Mouse (Mus musculus) MEL (cell line): ENCODE data around the gene Ncaph2. TPM values are rescaled to one million over a fixed set of nuclear protein-coding genes. Genes with fewer than 3 reads are reported as not detected.

ENCODE experiments used
- DNase-seq: peaks from one replicate; pipeline ENCODE4 v3.0.0; 2011; ENCODE audit warnings: low read depth, low spot score
- H3K27ac ChIP-seq: 2 replicates; pipeline ENCODE4 v1.5.1; 2012; ENCODE audit warnings: low read depth, mild to moderate bottlenecking, control low read depth, low read length, moderate library complexity; ENCODE audit not compliant: control insufficient read depth
- H3K27me3 ChIP-seq, 2 experiments: fragments of 150-350 bp in 1 of 2; sonication (generic) in 1 of 2; 2 replicates each; pipeline ENCODE4 v1.6.1; 2012; ENCODE audit warnings: low read length in 2 of 2, mild to moderate bottlenecking in 2 of 2, improper control_type of control experiment in 1 of 2, moderate library complexity in 1 of 2; ENCODE audit not compliant: insufficient read depth in 2 of 2, control insufficient read depth in 1 of 2
- H3K36me3 ChIP-seq, 2 experiments: 2 replicates each; pipeline ENCODE4 v1.6.1; 2012 to 2014; ENCODE audit warnings: low read length in 2 of 2, improper control_type of control experiment in 1 of 2, inconsistent platforms in 1 of 2, mild to moderate bottlenecking in 1 of 2; ENCODE audit not compliant: insufficient read depth in 2 of 2, control insufficient read depth in 1 of 2
- H3K4me1 ChIP-seq, 2 experiments: fragments of 150-350 bp in 1 of 2; sonication (generic) in 1 of 2; 2 replicates each; pipeline ENCODE4 v1.6.1; 2012; ENCODE audit warnings: low read length in 2 of 2, improper control_type of control experiment in 1 of 2, mild to moderate bottlenecking in 1 of 2; ENCODE audit not compliant: insufficient read depth in 2 of 2, control insufficient read depth in 1 of 2
- H3K4me3 ChIP-seq, 2 experiments: fragments of 150-350 bp in 1 of 2; sonication (generic) in 1 of 2; 2 replicates each; pipeline ENCODE4 v1.5.1; 2012; ENCODE audit warnings: low read depth in 2 of 2, low read length in 2 of 2, mild to moderate bottlenecking in 2 of 2, moderate library complexity in 2 of 2, control low read depth in 1 of 2, improper control_type of control experiment in 1 of 2; ENCODE audit not compliant: control insufficient read depth in 1 of 2, insufficient read depth in 1 of 2
- H3K79me2 ChIP-seq: 2 replicates; pipeline ENCODE4 v1.6.1; 2012; ENCODE audit warnings: mild to moderate bottlenecking, low read length, moderate library complexity; ENCODE audit not compliant: control insufficient read depth, poor library complexity, insufficient read depth
- H3K9ac ChIP-seq: 2 replicates; pipeline ENCODE4 v1.6.1; 2012; ENCODE audit warnings: low read depth, mild to moderate bottlenecking, control low read depth, low read length, moderate library complexity; ENCODE audit not compliant: control insufficient read depth, poor library complexity, severe bottlenecking
- H3K9me3 ChIP-seq: fragments of 150-350 bp; sonication (generic); replicated peaks from 2 replicates; pipeline ENCODE4 v1.6.1; 2012; ENCODE audit warnings: mild to moderate bottlenecking, low read length, improper control_type of control experiment, moderate library complexity; ENCODE audit not compliant: insufficient read depth
- BHLHE40 ChIP-seq: IDR thresholded peaks from 2 replicates; pipeline ENCODE4 v1.6.1; 2012; ENCODE audit warnings: low read depth, mild to moderate bottlenecking, inconsistent platforms, low read length, improper control_type of control experiment, borderline replicate concordance
- CHD1 ChIP-seq: IDR thresholded peaks from 2 replicates; pipeline ENCODE4 v1.6.1; 2012; ENCODE audit warnings: low read depth, mild to moderate bottlenecking, inconsistent platforms, low read length, improper control_type of control experiment
- CTCF ChIP-seq, 3 experiments: IDR thresholded peaks in 2 of 3; conservative IDR thresholded peaks in 1 of 3; 2 replicates each; pipeline ENCODE4 v1.5.1; 2011 to 2012; ENCODE audit warnings: low read length in 3 of 3, low read depth in 2 of 3, mild to moderate bottlenecking in 2 of 3, improper control_type of control experiment in 1 of 3, inconsistent platforms in 1 of 3, mixed read lengths in 1 of 3, moderate library complexity in 1 of 3; ENCODE audit not compliant: control insufficient read depth in 1 of 3, insufficient read depth in 1 of 3, poor library complexity in 1 of 3, severe bottlenecking in 1 of 3
- ELF1 ChIP-seq: IDR thresholded peaks from 2 replicates; pipeline ENCODE4 v1.6.1; 2014; ENCODE audit warnings: low read depth, mild to moderate bottlenecking, inconsistent platforms, low read length, improper control_type of control experiment, moderate library complexity
- EP300 ChIP-seq, 2 experiments: IDR thresholded peaks; 2 replicates each; pipeline ENCODE4 v1.6.1; 2011; ENCODE audit warnings: improper control_type of control experiment in 2 of 2, low read length in 2 of 2, low read depth in 1 of 2, mild to moderate bottlenecking in 1 of 2
- ETS1 ChIP-seq: IDR thresholded peaks from 2 replicates; pipeline ENCODE4 v1.6.1; 2012; ENCODE audit warnings: low read depth, mild to moderate bottlenecking, inconsistent platforms, low read length, improper control_type of control experiment, moderate library complexity
- GABPA ChIP-seq: IDR thresholded peaks from 2 replicates; pipeline ENCODE4 v1.6.1; 2012; ENCODE audit warnings: low read depth, mild to moderate bottlenecking, inconsistent platforms, low read length, improper control_type of control experiment, moderate library complexity
- HCFC1 ChIP-seq: IDR thresholded peaks from 2 replicates; pipeline ENCODE4 v1.6.1; 2012; ENCODE audit warnings: low read depth, mild to moderate bottlenecking, inconsistent platforms, low read length, improper control_type of control experiment, moderate library complexity
- JUND ChIP-seq: IDR thresholded peaks from 2 replicates; pipeline ENCODE4 v1.6.1; 2011; ENCODE audit warnings: low read depth, mild to moderate bottlenecking, improper control_type of control experiment, low read length
- MAFK ChIP-seq: IDR thresholded peaks from 2 replicates; pipeline ENCODE4 v1.6.1; 2011; ENCODE audit warnings: low read depth, mild to moderate bottlenecking, low read length, improper control_type of control experiment, borderline replicate concordance
- MAX ChIP-seq: IDR thresholded peaks from 2 replicates; pipeline ENCODE4 v1.6.1; 2011; ENCODE audit warnings: low read length, improper control_type of control experiment
- MEF2A ChIP-seq: IDR thresholded peaks from 2 replicates; pipeline ENCODE4 v1.6.1; 2014; ENCODE audit warnings: low read depth, mild to moderate bottlenecking, inconsistent platforms, low read length, improper control_type of control experiment; ENCODE audit not compliant: poor library complexity, insufficient replicate concordance, severe bottlenecking; ENCODE audit errors: extremely low read depth
- MXI1 ChIP-seq: IDR thresholded peaks from 2 replicates; pipeline ENCODE4 v1.6.1; 2011; ENCODE audit warnings: mild to moderate bottlenecking, low read depth, low read length, improper control_type of control experiment
- MYB ChIP-seq: IDR thresholded peaks from 2 replicates; pipeline ENCODE4 v1.6.1; 2011; ENCODE audit warnings: mild to moderate bottlenecking, low read depth, low read length, improper control_type of control experiment
- MYC ChIP-seq: IDR thresholded peaks from 2 replicates; pipeline ENCODE4 v1.6.1; 2011; ENCODE audit warnings: low read depth, mild to moderate bottlenecking, low read length, improper control_type of control experiment, moderate library complexity
- NELFE ChIP-seq: IDR thresholded peaks from 2 replicates; pipeline ENCODE4 v1.6.1; 2011; ENCODE audit warnings: low read depth, low read length, improper control_type of control experiment
- NRF1 ChIP-seq: IDR thresholded peaks from 2 replicates; pipeline ENCODE4 v1.6.1; 2014; ENCODE audit warnings: low read depth, mild to moderate bottlenecking, inconsistent platforms, low read length, improper control_type of control experiment, moderate library complexity; ENCODE audit not compliant: poor library complexity, insufficient read depth, severe bottlenecking
- POLR2A ChIP-seq, 2 experiments: IDR thresholded peaks; 2 replicates each; pipeline ENCODE4 v1.6.1; 2011 to 2012; ENCODE audit warnings: low read length in 2 of 2, mild to moderate bottlenecking in 2 of 2, control low read depth in 1 of 2, improper control_type of control experiment in 1 of 2, low read depth in 1 of 2, moderate library complexity in 1 of 2; ENCODE audit not compliant: control insufficient read depth in 1 of 2, insufficient read depth in 1 of 2, poor library complexity in 1 of 2
- POLR2AphosphoS2 ChIP-seq: IDR thresholded peaks from 2 replicates; pipeline ENCODE4 v1.6.1; 2011; ENCODE audit warnings: low read length, improper control_type of control experiment
- POLR2AphosphoS5 ChIP-seq: IDR thresholded peaks from 2 replicates; pipeline ENCODE4 v1.6.1; 2012; ENCODE audit warnings: low read depth, borderline replicate concordance, mild to moderate bottlenecking, inconsistent platforms, low read length, moderate library complexity, mixed read lengths
- SIN3A ChIP-seq: IDR thresholded peaks from 2 replicates; pipeline ENCODE4 v1.6.1; 2012; ENCODE audit warnings: low read length, improper control_type of control experiment, inconsistent platforms
- SMC3 ChIP-seq: IDR thresholded peaks from 2 replicates; pipeline ENCODE4 v1.6.1; 2011; ENCODE audit warnings: low read depth, low read length, improper control_type of control experiment
- TAL1 ChIP-seq: IDR thresholded peaks from 2 replicates; pipeline ENCODE4 v1.6.1; 2012; ENCODE audit warnings: mild to moderate bottlenecking, inconsistent platforms, low read length, moderate library complexity, mixed read lengths
- TBP ChIP-seq: IDR thresholded peaks from 2 replicates; pipeline ENCODE4 v1.8.0; 2011; ENCODE audit warnings: low read depth, low read length, improper control_type of control experiment
- TCF12 ChIP-seq: IDR thresholded peaks from 2 replicates; pipeline ENCODE4 v1.6.1; 2014; ENCODE audit warnings: low read depth, mild to moderate bottlenecking, inconsistent platforms, low read length, improper control_type of control experiment, moderate library complexity
- USF1 ChIP-seq: IDR thresholded peaks from 2 replicates; pipeline ENCODE4 v1.6.1; 2014; ENCODE audit warnings: low read depth, mild to moderate bottlenecking, inconsistent platforms, low read length, improper control_type of control experiment, moderate library complexity
- USF2 ChIP-seq, 2 experiments: IDR thresholded peaks; 2 replicates each; pipeline ENCODE4 v1.6.1; 2011 to 2012; ENCODE audit warnings: improper control_type of control experiment in 2 of 2, low read length in 2 of 2, borderline replicate concordance in 1 of 2, inconsistent platforms in 1 of 2, low read depth in 1 of 2, mild to moderate bottlenecking in 1 of 2; ENCODE audit not compliant: insufficient read depth in 1 of 2
- ZC3H11A ChIP-seq: IDR thresholded peaks from 2 replicates; pipeline ENCODE4 v1.6.1; 2012; ENCODE audit warnings: low read depth, mild to moderate bottlenecking, inconsistent platforms, low read length, improper control_type of control experiment
- ZKSCAN1 ChIP-seq: IDR thresholded peaks from 2 replicates; pipeline ENCODE4 v1.6.1; 2012; ENCODE audit warnings: low read depth, mild to moderate bottlenecking, inconsistent platforms, low read length, improper control_type of control experiment, moderate library complexity
- ZMIZ1 ChIP-seq: IDR thresholded peaks from 2 replicates; pipeline ENCODE4 v1.6.1; 2012; ENCODE audit warnings: low read depth, mild to moderate bottlenecking, inconsistent platforms, low read length, improper control_type of control experiment, moderate library complexity
- polyA plus RNA-seq, 2 experiments: library from polyadenylated mRNA; stranded (reverse) in 1 of 2; unstranded in 1 of 2; fragments of >175 nt in 1 of 2; fragments of >200 nt in 1 of 2; gene quantifications; 2 replicates each; pipeline versions ENCODE4 v1.2.1 to v1.2.4; 2012; ENCODE audit warnings: low replicate concordance in 2 of 2, low read depth in 1 of 2; ENCODE audit not compliant: insufficient read length in 2 of 2, insufficient read depth in 1 of 2, missing spikeins in 1 of 2
- total RNA-seq: library from RNA; depleted of rRNA; stranded (reverse); fragments of 300-350 nt; gene quantifications from 2 replicates; pipeline ENCODE4 v1.2.3, GENCODE M21; 2012

Ncaph2 gene
- total and polyA plus RNA-seq, 3 experiments: 137 to 165 (median 160) TPM

DNA sequence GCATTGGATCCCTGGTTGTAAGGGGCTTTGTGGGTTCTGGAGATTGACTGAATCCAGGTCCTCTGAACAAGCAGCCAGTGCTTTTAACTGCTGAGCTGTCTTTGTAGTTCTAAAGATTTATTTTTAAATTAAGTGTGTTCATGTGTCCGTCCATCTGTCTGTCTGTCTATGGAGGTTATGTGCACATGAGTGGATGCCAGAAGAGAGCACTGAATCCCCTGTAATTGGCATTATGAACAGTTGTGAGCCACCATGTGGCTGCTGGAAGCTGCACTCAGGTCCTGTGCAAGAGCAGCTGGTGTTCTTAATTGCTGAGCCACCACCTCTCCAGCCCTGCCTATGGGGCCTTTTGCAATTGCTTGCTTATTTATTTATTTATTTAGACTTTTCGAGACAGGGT is 42.6 kb downstream of the Ncaph2 start:
- H3K79me2 ChIP-seq: no peaks in the 10 kb centered on the region
- peaks cover 0 to 5% of the 10 kb centered on the region in 2 experiments; a peak in 1 of 4 replicates for H3K27me3 ChIP-seq
- DNase-seq: no peak
- no peaks in the 10 kb centered on the region for H3K9me3 ChIP-seq
- H3K9ac ChIP-seq: no peak overlapping the region
- H3K36me3 ChIP-seq: peaks cover 0 to 6% of the 10 kb centered on the region in 2 experiments; a peak in 2 of 4 replicates
- no peak overlapping the region for H3K4me3 ChIP-seq
- H3K4me1 ChIP-seq: peaks cover 6 to 14% of the 10 kb centered on the region in 2 experiments
- no peak overlapping the region for H3K27ac ChIP-seq
- TF ChIP-seq ETS1 (no peak), JUND (no peak), USF2 (IDR thresholded peaks at IDR 0.05; ENCODE audit: borderline replicate concordance in 1 of 2, insufficient read depth in 1 of 2, low read depth in 1 of 2, low read length in 2 of 2) (no peak), MYC (no peak), POLR2AphosphoS2 (no peak), SMC3 (no peak), TAL1 (no peak), MEF2A (no peak), TCF12 (no peak)
- TF ChIP-seq, all 39 proteins: peak for 0

DNA sequence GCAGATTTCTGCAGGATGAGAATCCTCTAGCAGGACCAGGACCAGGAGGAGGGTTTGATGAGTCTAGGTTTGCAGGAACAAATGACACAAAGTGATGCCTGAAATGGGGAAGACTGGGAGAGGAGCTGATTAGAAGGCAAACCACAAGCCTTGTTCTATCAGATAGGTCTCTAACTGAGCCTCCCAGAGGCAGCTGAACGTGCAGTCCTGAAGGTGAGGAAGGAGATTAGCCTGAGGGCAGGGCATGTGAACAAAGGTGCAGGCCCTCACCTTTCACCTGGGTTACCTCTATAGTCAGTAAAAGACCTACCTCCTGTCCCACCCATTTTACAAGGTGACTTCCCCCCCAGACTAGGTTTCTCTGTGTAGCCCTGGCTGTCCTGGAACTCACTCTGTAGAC is 44.2 kb downstream of the Ncaph2 start:
- Histone ChIP-seq H3K9me3 (no peaks in the 10 kb centered on the region), H3K79me2 (no peaks in the 10 kb centered on the region), H3K9ac (no peak overlapping the region), H3K27ac (no peak overlapping the region), H3K36me3 (peaks cover 0 to 12% of the 10 kb centered on the region in 2 experiments; a peak in 2 of 4 replicates), H3K27me3 (no peaks in the 10 kb centered on the region), H3K4me1 (peaks cover 12 to 18% of the 10 kb centered on the region in 2 experiments), H3K4me3 (no peak overlapping the region)
- DNase-seq: peak; percentile 32
- no peak for TF ChIP-seq TBP
- TF ChIP-seq ZMIZ1: no peak
- no peak for TF ChIP-seq MAFK
- TF ChIP-seq NELFE: no peak
- TF ChIP-seq ZC3H11A: no peak
- no peak for TF ChIP-seq JUND
- TF ChIP-seq ZKSCAN1: no peak
- no peak for TF ChIP-seq USF2 (IDR thresholded peaks at IDR 0.05; ENCODE audit: borderline replicate concordance in 1 of 2, insufficient read depth in 1 of 2, low read depth in 1 of 2, low read length in 2 of 2)
- TF ChIP-seq ETS1: peak; percentile 44; the same call in 1 of the 2 replicates
- no peak for TF ChIP-seq GABPA
- TF ChIP-seq HCFC1: no peak
- no peak for TF ChIP-seq SMC3
- no peak for TF ChIP-seq CTCF (IDR thresholded peaks at IDR 0.05 in 2 of 3, conservative IDR thresholded peaks at IDR 0.05 in 1 of 3; ENCODE audit: control insufficient read depth in 1 of 3, insufficient read depth in 1 of 3, low read depth in 2 of 3, low read length in 3 of 3, poor library complexity in 1 of 3, severe bottlenecking in 1 of 3)
- no peak for TF ChIP-seq CHD1
- TF ChIP-seq SIN3A: peak; percentile 23; the same call in 1 of the 2 replicates
- peak; percentile 76 to 81 for TF ChIP-seq EP300 (IDR thresholded peaks at IDR 0.05; ENCODE audit: low read depth in 1 of 2, low read length in 2 of 2)
- TF ChIP-seq MAX: no peak
- TF ChIP-seq NRF1: no peak
- TF ChIP-seq ELF1: no peak
- no peak for TF ChIP-seq USF1
- TF ChIP-seq MEF2A: no peak
- peak; percentile 97 for TF ChIP-seq BHLHE40
- TF ChIP-seq POLR2AphosphoS5: no peak
- TF ChIP-seq MXI1: no peak
- no peak for TF ChIP-seq POLR2A (IDR thresholded peaks at IDR 0.05; ENCODE audit: control insufficient read depth in 1 of 2, insufficient read depth in 1 of 2, low read depth in 1 of 2, low read length in 2 of 2, poor library complexity in 1 of 2)
- no peak for TF ChIP-seq MYB
